Mouse (Mus musculus): Measurements from ENCODE around the gene Unc93b1. TPM values are rescaled to one million over a fixed set of nuclear protein-coding genes. Genes with fewer than 3 reads are reported as not detected.
A peak's percentile ranks its signal among the peaks of the same experiment; 100 is the strongest.

Gene Unc93b1
- polyA plus RNA-seq, 1 experiment from 2014 or later, result 40.0 TPM

DNA sequence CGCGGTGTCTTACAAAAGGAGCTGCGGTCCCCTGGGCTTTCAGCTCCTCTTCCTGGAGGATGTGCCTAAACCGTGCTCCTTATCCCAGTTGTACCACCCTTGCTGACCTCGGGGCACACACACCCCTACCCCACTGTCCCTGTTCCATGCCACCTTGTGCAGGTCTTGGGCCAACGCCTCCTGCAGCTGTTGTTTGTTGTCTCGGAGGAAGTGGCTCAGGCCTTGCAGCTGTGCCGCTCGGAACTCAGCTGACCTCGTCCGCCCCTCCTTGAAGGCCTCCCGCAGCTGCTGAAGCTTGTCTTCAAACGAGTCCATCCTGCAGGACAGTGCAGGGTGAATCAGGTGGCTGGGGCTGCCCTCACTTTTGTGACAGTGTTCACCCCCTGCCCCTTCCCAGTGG is 11.4 kb upstream of the Unc93b1 start:
- no peak overlapping the region for H3K9ac ChIP-seq (replicated peaks; ENCODE audit: low read depth)
- WGBS, result 37% methylated on average over 13 of the region's 13 CpGs
- no peak overlapping the region for H3K4me3 ChIP-seq (ENCODE audit: low read depth, low read length)
- DNase-seq (ENCODE audit: low spot score) (peak; percentile 63), ATAC-seq (peak; percentile 14)
- TF ChIP-seq CTCF (IDR thresholded peaks at IDR 0.05), result no peak
- H3K4me1 ChIP-seq (ENCODE audit: insufficient read depth, low read depth, low read length), result peaks cover 17% of the 10 kb centered on the region; the same call in 1 of the 2 replicates
- H3K36me3 ChIP-seq (ENCODE audit: insufficient read depth, low read length), result no peaks in the 10 kb centered on the region
- H3K9me3 ChIP-seq (ENCODE audit: low read length), result no peaks in the 10 kb centered on the region
- H3K4me2 ChIP-seq (replicated peaks; ENCODE audit: low read depth, low read length), result no peak overlapping the region
- peak overlapping the region; percentile 66; the same call in 1 of the 2 replicates for H3K27ac ChIP-seq (ENCODE audit: low read length)
- no peaks in the 10 kb centered on the region for H3K27me3 ChIP-seq (replicated peaks; ENCODE audit: insufficient read depth, low read length)

- ATAC-seq, result no peak
- Histone ChIP-seq H3K9ac (replicated peaks; ENCODE audit: low read depth) (no peak overlapping the region), H3K36me3 (ENCODE audit: insufficient read depth, low read length) (no peaks in the 10 kb centered on the region), H3K4me3 (ENCODE audit: low read depth, low read length) (no peak overlapping the region), H3K27me3 (replicated peaks; ENCODE audit: insufficient read depth, low read length) (no peaks in the 10 kb centered on the region), H3K27ac (ENCODE audit: low read length) (peak overlapping the region; percentile 66), H3K4me1 (ENCODE audit: insufficient read depth, low read depth, low read length) (peaks cover 22% of the 10 kb centered on the region), H3K9me3 (ENCODE audit: low read length) (no peaks in the 10 kb centered on the region), H3K4me2 (replicated peaks; ENCODE audit: low read depth, low read length) (no peak overlapping the region)
- no peak for DNase-seq (ENCODE audit: low spot score)
- TF ChIP-seq CTCF (IDR thresholded peaks at IDR 0.05) (no peak), EP300 (IDR thresholded peaks at IDR 0.05) (no peak)
- WGBS, result 66% methylated on average over 8 of the region's 8 CpGs
These were observed 10.8 kb upstream of the Unc93b1 start for GRCm38 (mm10) chr19:3924190-3924589.

- Histone ChIP-seq H3K4me2 (replicated peaks; ENCODE audit: low read depth, low read length) (no peak overlapping the region), H3K27ac (ENCODE audit: low read length) (no peak overlapping the region; the same call in 1 of the 2 replicates), H3K9ac (replicated peaks; ENCODE audit: low read depth) (no peak overlapping the region), H3K36me3 (ENCODE audit: insufficient read depth, low read length) (no peaks in the 10 kb centered on the region), H3K9me3 (ENCODE audit: low read length) (no peaks in the 10 kb centered on the region), H3K27me3 (replicated peaks; ENCODE audit: insufficient read depth, low read length) (no peaks in the 10 kb centered on the region), H3K4me1 (ENCODE audit: insufficient read depth, low read depth, low read length) (peaks cover 29% of the 10 kb centered on the region), H3K4me3 (ENCODE audit: low read depth, low read length) (no peak overlapping the region)
- WGBS, result 92% methylated on average over 7 of the region's 7 CpGs
- no peak for ATAC-seq
- DNase-seq (ENCODE audit: low spot score), result no peak
- TF ChIP-seq EP300 (IDR thresholded peaks at IDR 0.05) (no peak), CTCF (IDR thresholded peaks at IDR 0.05) (no peak)
These were observed 10.1 kb upstream of the Unc93b1 start for GRCm38 (mm10) chr19:3924868-3925267.

- no peak for DNase-seq (ENCODE audit: low spot score)
- no peak overlapping the region for H3K9ac ChIP-seq (replicated peaks; ENCODE audit: low read depth)
- peak overlapping the region; percentile 60 for H3K27ac ChIP-seq (ENCODE audit: low read length)
- no peak for ATAC-seq
- TF ChIP-seq CTCF (IDR thresholded peaks at IDR 0.05) (no peak), EP300 (IDR thresholded peaks at IDR 0.05) (no peak)
- no peak overlapping the region for H3K4me2 ChIP-seq (replicated peaks; ENCODE audit: low read depth, low read length)
- H3K4me3 ChIP-seq (ENCODE audit: low read depth, low read length), result no peak overlapping the region
- H3K36me3 ChIP-seq (ENCODE audit: insufficient read depth, low read length), result no peaks in the 10 kb centered on the region
- H3K9me3 ChIP-seq (ENCODE audit: low read length), result no peaks in the 10 kb centered on the region
- WGBS, result 77% methylated on average over 6 of the region's 6 CpGs
- no peaks in the 10 kb centered on the region for H3K27me3 ChIP-seq (replicated peaks; ENCODE audit: insufficient read depth, low read length)
- H3K4me1 ChIP-seq (ENCODE audit: insufficient read depth, low read depth, low read length), result peaks cover 36% of the 10 kb centered on the region
These were observed 9.1 kb upstream of the Unc93b1 start for GRCm38 (mm10) chr19:3925859-3926258.

GRCm38 (mm10) chr19:3926279-3926678 is 8.7 kb upstream of the Unc93b1 start:
- peak overlapping the region; percentile 48 for H3K27ac ChIP-seq (ENCODE audit: low read length)
- ATAC-seq (peak; percentile 84), DNase-seq (ENCODE audit: low spot score) (peak; percentile 86)
- TF ChIP-seq EP300 (IDR thresholded peaks at IDR 0.05) (peak; percentile 91), CTCF (IDR thresholded peaks at IDR 0.05) (peak; percentile 72)
- no peak overlapping the region for H3K4me2 ChIP-seq (replicated peaks; ENCODE audit: low read depth, low read length)
- H3K9me3 ChIP-seq (ENCODE audit: low read length), result no peaks in the 10 kb centered on the region
- H3K9ac ChIP-seq (replicated peaks; ENCODE audit: low read depth), result no peak overlapping the region
- no peaks in the 10 kb centered on the region for H3K36me3 ChIP-seq (ENCODE audit: insufficient read depth, low read length)
- no peaks in the 10 kb centered on the region for H3K27me3 ChIP-seq (replicated peaks; ENCODE audit: insufficient read depth, low read length)
- peaks cover 36% of the 10 kb centered on the region for H3K4me1 ChIP-seq (ENCODE audit: insufficient read depth, low read depth, low read length)
- no peak overlapping the region for H3K4me3 ChIP-seq (ENCODE audit: low read depth, low read length)
- 41% methylated on average over 3 of the region's 3 CpGs for WGBS

DNA sequence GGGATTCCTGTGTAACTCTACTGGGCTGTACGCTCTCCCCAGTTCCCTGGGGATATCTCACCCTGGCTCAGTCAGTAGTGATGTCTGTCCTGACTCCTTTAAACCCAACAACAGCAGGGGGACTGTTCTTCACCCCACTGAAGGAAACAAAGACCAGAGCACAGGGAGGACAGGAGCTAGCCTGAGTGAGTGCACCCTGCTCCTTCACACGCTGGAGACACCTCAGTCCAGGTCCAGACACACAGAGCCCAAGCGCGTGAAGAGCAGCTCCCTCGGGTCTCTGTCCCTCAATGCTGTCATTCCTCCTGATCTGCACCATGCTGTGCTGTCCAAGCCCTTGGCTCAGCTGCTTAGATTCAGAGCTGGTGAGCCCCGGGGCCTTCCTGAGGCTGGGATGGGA is 8.3 kb upstream of the Unc93b1 start:
- Histone ChIP-seq H3K27me3 (replicated peaks; ENCODE audit: insufficient read depth, low read length) (no peaks in the 10 kb centered on the region), H3K4me3 (ENCODE audit: low read depth, low read length) (no peak overlapping the region), H3K27ac (ENCODE audit: low read length) (peak overlapping the region; percentile 48; the same call in 1 of the 2 replicates), H3K4me1 (ENCODE audit: insufficient read depth, low read depth, low read length) (peaks cover 36% of the 10 kb centered on the region), H3K9ac (replicated peaks; ENCODE audit: low read depth) (no peak overlapping the region), H3K36me3 (ENCODE audit: insufficient read depth, low read length) (no peaks in the 10 kb centered on the region), H3K9me3 (ENCODE audit: low read length) (no peaks in the 10 kb centered on the region), H3K4me2 (replicated peaks; ENCODE audit: low read depth, low read length) (no peak overlapping the region)
- no peak for ATAC-seq
- 72% methylated on average over 6 of the region's 6 CpGs for WGBS
- TF ChIP-seq EP300 (IDR thresholded peaks at IDR 0.05) (no peak), CTCF (IDR thresholded peaks at IDR 0.05) (no peak)
- no peak for DNase-seq (ENCODE audit: low spot score)

- H3K9ac ChIP-seq (replicated peaks; ENCODE audit: low read depth), result no peak overlapping the region
- no peak for DNase-seq (ENCODE audit: low spot score)
- H3K27ac ChIP-seq (ENCODE audit: low read length), result no peak overlapping the region
- no peaks in the 10 kb centered on the region for H3K9me3 ChIP-seq (ENCODE audit: low read length)
- no peak overlapping the region for H3K4me3 ChIP-seq (ENCODE audit: low read depth, low read length)
- H3K4me2 ChIP-seq (replicated peaks; ENCODE audit: low read depth, low read length), result no peak overlapping the region
- no peaks in the 10 kb centered on the region for H3K36me3 ChIP-seq (ENCODE audit: insufficient read depth, low read length)
- no peak for ATAC-seq
- 87% methylated on average over 4 of the region's 4 CpGs for WGBS
- TF ChIP-seq EP300 (IDR thresholded peaks at IDR 0.05) (no peak), CTCF (IDR thresholded peaks at IDR 0.05) (no peak)
- H3K27me3 ChIP-seq (replicated peaks; ENCODE audit: insufficient read depth, low read length), result no peaks in the 10 kb centered on the region
- peaks cover 32% of the 10 kb centered on the region for H3K4me1 ChIP-seq (ENCODE audit: insufficient read depth, low read depth, low read length)
These were observed 7.0 kb upstream of the Unc93b1 start for GRCm38 (mm10) chr19:3927989-3928388.
